Mouse (Mus musculus) neural tube, postnatal 0 days (tissue): ENCODE data around the gene Hexdc. TPM values are rescaled to one million over a fixed set of nuclear protein-coding genes. Genes with fewer than 3 reads are reported as not detected.

ENCODE experiments used
- polyA plus RNA-seq: library from polyadenylated mRNA; unstranded; fragments of >200 nt; fragmentation: Nextera tagmentation; extraction: Ambion mirVana; gene quantifications from 2 replicates; pipeline ENCODE4 v1.2.1, GENCODE M21; 2015

Hexdc gene
- 35.7 and 46.1 TPM in 2 replicates for polyA plus RNA-seq

GRCm38 (mm10) chr11:121204161-121205006 is at the start of gene Hexdc, which contains the start of gene Ogfod3:
Gene Hexdc (plus strand): TSS chr11:121204433.
Gene Ogfod3 (minus strand): TSS chr11:121204711.

GRCm38 (mm10) chr11:121159971-121160370 is 44.3 kb upstream of the Hexdc start, which contains the start of gene Uts2r:
Gene Uts2r (plus strand): TSS chr11:121160271.

GRCm38 (mm10) chr11:121229018-121229439 is 24.8 kb downstream of the Hexdc start, which contains the start of gene Cybc1:
Gene Cybc1 (minus strand): TSS chr11:121229322.

GRCm38 (mm10) chr11:121236564-121237344 is 32.5 kb downstream of the Hexdc start, which contains the start of gene Narf:
Gene Narf (plus strand): TSS chr11:121237253.

GRCm38 (mm10) chr11:121259160-121260100 is 55.2 kb downstream of the Hexdc start, which contains the start of gene Foxk2:
Gene Foxk2 (plus strand): TSS chr11:121259990.

Other genes with a start within 250 kb of the Hexdc start
- gene Csnk1d, start 213.1 kb upstream of the Hexdc start, polyA plus RNA-seq, result 87.4 and 94.5 TPM in 2 replicates
- 0.18 TPM in 1 of 2 replicates, not detected in the other for gene Cd7, start 165.0 kb upstream of the Hexdc start, polyA plus RNA-seq
- gene Sectm1b, start 140.9 kb upstream of the Hexdc start, polyA plus RNA-seq, result not detected in 2 replicates
- gene Sectm1a, start 123.2 kb upstream of the Hexdc start, polyA plus RNA-seq, result 0.26 and 0.50 TPM in 2 replicates
- gene Tex19.2, start 85.8 kb upstream of the Hexdc start, polyA plus RNA-seq, result not detected in 2 replicates
- 0.09 TPM in 1 of 2 replicates, not detected in the other for gene Tex19.1, start 58.3 kb upstream of the Hexdc start, polyA plus RNA-seq
- gene Uts2r, start 44.2 kb upstream of the Hexdc start, polyA plus RNA-seq, result 0.72 and 0.88 TPM in 2 replicates
- gene Ogfod3, start 278 bp downstream of the Hexdc start, polyA plus RNA-seq, result 36.1 and 39.1 TPM in 2 replicates
- 24.0 and 25.7 TPM in 2 replicates for gene Cybc1, start 24.9 kb downstream of the Hexdc start, polyA plus RNA-seq
- 34.3 and 34.8 TPM in 2 replicates for gene Narf, start 32.8 kb downstream of the Hexdc start, polyA plus RNA-seq
- gene Foxk2, start 55.6 kb downstream of the Hexdc start, polyA plus RNA-seq, result 17.5 and 23.6 TPM in 2 replicates
- gene Wdr45b, start 150.0 kb downstream of the Hexdc start, polyA plus RNA-seq, result 77.1 and 83.8 TPM in 2 replicates
- 18.7 and 20.6 TPM in 2 replicates for gene Rab40b, start 183.8 kb downstream of the Hexdc start, polyA plus RNA-seq
- 9.6 and 9.7 TPM in 2 replicates for gene Fn3krp, start 217.0 kb downstream of the Hexdc start, polyA plus RNA-seq
- gene Fn3k, start 230.5 kb downstream of the Hexdc start, polyA plus RNA-seq, result 8.4 and 10.3 TPM in 2 replicates
- 51.1 and 51.7 TPM in 2 replicates for gene Tbcd, start 247.5 kb downstream of the Hexdc start, polyA plus RNA-seq